Mouse (Mus musculus): ENCODE data around the gene Olfr419.

The Olfr419 gene

DNA sequence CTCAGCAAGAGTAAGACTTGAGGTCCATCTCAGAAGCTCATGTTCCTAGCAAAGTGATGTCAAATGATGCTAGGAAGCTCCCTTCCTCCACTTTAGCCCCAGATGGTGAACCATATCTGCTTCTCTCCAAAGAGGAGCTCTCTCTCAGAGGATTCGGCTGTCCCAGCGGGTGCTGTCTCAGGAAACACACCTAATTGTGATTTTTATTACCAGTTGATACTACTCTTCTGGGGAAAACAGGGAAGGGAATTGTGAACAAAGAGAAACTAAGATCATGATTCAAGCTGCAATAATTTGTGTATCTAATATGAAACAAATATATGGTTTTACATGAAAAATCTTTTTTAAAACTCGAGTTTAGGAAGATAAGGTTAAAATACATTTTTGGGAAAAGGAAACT, at the start of gene Olfr419:
TSS of gene Olfr419 (minus strand) at position 101 of the 400 bp plus-strand sequence.
- no peak for DNase-seq (ENCODE audit: low spot score)

DNA sequence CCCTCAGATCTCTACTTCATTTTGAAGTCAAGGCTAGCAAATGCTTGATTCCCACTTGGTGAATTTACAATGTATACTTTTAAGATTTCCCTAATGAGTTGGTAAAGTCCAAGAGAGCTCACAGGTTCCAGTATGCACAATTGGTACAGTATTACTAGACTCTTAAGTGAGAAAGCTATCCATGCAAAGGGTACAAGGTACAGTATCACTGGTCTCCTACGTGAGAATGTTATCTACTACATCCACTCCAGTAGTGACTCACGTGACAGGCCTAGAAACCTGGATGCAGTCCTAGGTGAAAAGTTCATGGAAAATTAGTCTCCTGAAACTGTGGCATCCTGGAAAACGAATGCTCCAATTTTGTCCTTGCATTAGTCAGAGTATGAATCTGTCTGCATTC, 18.8 kb upstream of the Olfr419 start:
- DNase-seq (ENCODE audit: low spot score): no peak

DNA sequence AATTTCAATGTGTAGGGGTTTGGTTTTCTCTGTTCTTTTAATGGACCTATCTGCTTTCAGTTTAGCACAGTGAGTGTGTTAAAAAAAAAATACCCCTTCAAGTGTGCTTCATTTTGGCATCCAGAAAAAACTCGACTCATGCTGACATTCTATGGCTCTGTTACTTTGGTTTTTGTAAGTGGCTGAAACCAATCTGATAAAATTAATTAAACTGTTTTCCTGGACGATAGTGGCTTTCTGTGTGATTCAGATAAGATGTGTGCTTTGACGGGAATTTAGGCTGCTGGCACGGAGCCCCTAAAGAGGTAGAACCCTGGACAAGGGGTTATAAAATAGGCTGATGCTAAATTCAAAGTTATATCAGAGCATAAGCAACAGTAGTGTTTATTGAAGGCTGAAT, 17.3 kb upstream of the Olfr419 start:
- no peak for DNase-seq (ENCODE audit: low spot score)

DNA sequence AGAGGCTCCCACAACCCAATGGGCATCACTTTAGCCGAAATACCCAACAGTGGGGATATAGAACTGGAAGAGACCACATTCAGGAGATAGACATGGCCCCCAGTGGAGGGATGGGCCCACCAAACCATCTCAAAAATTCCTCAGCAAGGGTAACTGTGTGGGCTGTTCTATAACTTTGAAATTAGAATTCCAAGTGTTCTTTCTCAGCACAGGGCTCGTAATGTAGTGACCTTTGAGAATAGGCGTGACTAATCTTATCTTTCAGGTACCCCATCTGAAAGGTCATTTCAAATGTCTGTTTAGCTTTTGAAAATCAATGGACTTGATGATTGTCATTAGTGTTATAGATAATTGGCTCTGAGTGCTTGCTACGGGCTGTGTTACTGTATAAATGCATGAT, 16.0 kb upstream of the Olfr419 start:
- no peak for DNase-seq (ENCODE audit: low spot score)

DNA sequence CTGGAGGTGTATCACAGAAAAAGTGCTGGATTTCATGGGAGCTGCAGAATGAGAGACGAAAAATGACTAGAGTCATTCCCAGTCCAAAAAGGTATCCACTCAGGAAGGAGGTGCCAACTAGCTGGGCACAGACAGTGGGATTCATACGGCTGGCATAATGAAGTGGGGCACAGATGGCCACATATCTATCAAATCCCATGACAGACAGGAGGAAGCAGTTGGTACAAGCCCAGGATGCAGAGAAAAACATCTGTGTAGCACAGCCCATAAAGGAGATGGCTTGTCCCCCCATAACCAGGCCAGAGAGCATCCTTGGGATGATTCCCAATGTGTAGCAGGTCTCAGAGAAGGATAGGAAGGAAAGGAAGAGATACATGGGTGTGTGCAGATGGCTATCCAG, 1.5 kb downstream of the Olfr419 start:
- DNase-seq (ENCODE audit: low spot score): no peak

DNA sequence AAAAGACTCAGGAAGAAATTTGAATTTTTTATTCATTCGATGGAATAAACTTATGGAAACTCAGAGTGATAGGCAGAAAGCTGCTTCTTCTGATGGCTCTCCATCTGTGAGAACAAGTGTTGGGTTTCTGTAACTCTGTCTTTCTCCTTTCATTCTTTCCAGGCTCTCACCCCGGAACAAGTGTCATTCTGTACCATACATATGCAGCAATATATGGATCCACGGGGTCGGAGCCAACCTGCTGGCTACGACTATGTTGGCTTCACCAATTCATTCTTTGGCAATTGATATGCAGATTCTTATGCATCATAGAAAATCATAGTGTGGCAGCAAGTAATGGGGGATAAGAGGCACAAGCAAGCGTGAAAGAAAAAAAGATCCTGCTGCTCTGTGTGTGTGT, 4.7 kb downstream of the Olfr419 start:
- no peak for DNase-seq (ENCODE audit: low spot score)

DNA sequence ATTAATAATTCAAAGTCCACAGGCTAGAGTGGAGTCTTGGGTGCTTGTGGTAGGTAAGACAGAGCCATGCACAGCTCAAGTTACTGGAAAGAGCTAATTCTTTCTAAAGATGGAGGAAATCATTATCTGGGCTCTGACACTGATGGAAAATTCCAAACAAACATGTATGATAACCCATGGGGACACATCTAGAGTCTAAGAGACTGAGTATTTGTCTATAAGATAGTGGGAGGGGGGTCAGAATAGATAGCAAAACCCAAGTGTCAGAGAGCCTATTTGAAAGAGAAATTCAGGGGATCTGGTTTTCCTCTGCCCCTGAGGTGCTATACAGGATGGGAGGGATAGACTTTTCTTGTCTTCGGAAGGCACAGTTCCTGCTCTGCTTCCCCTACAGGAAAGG, 5.8 kb downstream of the Olfr419 start:
- no peak for DNase-seq (ENCODE audit: low spot score)

DNA sequence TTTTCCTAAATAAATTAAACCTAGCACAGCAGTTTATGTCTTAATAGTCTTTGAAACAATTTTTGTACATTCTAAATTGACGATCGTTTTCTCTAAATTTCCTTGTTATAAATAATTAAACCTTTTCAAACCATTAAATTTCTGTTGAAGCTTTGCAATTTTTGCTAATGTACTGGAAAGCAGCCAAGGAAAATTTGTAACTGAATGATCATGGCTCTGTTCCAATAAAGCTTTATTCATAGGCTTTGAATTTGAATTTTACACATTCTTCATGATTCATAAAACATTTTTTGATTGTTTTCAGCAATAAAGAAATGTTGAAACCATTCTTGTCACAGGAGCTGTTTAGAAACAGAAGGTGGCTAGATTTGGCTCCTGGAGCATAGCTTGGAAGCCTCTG, 7.2 kb downstream of the Olfr419 start:
- DNase-seq (ENCODE audit: low spot score): no peak

DNA sequence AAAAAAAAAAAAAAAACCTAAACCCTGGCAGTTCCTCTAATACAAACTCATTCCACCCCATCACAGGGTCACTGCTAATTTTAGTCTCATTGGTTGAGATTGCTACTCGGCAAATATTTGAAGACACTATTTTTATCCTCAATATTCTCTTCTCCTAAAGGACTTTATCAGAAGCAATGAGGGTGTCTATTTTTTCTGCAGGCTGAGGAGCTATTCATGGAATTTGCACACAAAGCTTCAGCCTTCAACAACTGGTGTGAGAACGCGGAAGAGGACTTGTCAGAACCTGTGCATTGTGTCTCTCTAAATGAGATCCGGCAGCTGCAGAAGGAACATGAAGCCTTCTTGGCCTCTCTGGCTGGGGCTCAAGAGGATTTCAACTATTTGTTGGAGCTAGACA, 11.9 kb downstream of the Olfr419 start:
- DNase-seq (ENCODE audit: low spot score): no peak

DNA sequence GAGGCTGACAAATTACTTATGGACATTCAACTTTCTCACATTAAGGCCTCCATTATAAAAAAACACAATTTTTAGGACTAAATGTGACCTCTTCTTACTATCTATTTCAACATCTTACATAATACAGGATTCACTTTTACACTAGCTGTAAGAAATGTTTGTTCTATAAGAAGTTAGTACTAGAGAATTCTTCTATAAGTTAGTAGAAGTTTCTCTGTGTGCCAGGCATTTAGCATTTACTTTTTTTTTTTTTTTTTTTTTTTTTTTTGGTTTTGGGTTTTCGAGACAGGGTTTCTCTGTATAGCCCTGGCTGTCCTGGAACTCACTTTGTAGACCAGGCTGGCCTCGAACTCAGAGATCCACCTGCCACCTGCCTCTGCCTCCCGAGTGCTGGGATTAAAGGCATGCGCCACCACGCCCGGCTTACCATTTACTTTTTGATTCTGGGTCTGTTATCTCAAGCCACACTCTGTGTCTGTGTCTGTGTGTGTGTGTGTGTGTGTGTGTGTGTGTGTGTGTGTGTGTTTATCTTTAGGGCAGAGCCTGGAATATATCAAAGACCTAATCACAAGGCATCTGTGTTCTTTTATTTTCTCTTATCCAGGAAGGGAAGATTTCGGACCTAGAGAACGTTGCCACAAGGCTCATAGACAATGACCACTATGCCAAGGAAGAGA, 35.2 kb downstream of the Olfr419 start:
- DNase-seq (ENCODE audit: low spot score): no peak

DNA sequence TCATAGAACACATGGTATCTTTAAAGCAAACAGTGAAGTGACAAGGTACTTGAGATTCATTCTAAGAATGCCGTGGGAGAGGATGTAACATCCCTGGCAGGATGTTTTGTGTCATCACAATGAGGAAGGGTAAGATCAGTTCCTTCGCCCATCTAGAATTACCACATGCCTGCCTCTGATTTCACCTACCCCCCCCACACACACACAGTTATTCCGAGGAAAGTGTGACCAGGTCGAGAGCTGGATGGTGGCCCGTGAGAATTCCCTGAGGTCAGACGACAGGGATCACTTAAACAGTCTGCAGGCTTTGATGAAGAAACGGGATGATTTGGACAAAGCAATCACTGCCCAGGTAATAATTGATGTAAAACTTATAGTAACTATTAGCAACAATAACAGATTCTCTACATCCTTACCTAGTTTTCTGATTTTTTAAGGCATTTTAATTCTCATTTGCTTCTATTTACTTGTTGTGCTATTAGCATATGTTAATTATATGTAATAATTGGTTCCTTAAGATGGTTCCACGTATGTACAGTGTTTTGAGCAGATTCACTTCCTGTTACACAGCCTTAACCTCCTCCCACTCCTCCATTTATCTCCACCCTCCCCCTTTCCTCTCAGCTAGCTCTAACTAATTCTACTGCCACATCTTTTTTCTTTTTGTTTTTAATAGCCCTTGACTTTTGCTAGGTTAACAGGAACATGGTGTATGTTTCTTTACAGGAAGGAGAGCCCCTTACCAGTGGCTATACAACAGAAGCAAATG, 36.4 kb downstream of the Olfr419 start:
- no peak for DNase-seq (ENCODE audit: low spot score)

DNA sequence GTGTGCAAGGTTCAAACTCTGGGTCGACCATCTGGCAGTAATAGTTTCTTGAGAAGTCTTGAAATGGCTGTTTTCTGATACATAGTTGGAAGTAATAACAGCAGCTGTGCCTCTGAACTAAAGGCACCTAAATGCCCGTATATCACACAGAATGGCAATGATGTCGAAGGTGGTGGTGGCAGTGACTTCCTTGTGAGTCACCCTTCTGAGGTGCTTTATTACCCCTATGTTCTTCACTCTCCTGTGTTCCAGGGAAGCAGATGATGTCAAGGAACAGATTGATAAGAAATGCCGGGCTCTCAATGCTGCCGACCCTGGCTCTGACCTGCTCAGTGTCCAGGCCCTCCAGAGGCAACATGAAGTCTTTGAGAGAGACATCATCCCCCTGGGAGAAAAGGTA, 39.6 kb downstream of the Olfr419 start:
- DNase-seq (ENCODE audit: low spot score): no peak

DNA sequence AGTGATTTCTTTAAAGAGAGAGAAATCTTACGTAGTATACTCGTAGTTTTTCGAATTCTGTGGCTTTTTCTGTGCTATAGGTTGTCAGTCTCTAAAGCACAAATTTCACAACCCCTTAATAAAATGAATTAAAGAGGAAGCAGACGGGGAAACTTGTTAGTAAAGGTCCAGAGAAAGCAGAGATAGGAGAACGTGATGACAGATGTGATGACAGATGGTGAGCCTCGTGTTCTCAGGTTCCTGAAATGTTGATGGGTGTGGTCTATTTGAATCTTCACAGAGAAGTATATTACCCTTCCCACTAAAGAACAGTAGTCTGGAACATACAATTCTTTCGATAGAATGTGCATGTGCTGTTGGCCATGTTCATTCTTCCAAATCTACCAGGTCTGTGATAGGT, 47.2 kb downstream of the Olfr419 start:
- no peak for DNase-seq (ENCODE audit: low spot score)
